In genomic region chr19:6996006-6996405, GRCm38 (mm10) we compare ENCODE assay signal across 8 mouse cellular contexts. TPM values are rescaled to one million over a fixed set of nuclear protein-coding genes. Genes with fewer than 3 reads are reported as not detected.
A peak's percentile ranks its signal among the peaks of the same experiment; 100 is the strongest.
DNase-seq lines count a peak whose midpoint lies in the region; ATAC-seq and TF ChIP-seq lines count a peak whose summit lies in the region.

Nudt22 (minus strand) TSS chr19:6996117.
Trpt1 (plus strand) TSS chr19:6996131.

- TF ChIP-seq EP300 in ES-Bruce4 (IDR thresholded peaks at IDR 0.05; ENCODE audit: insufficient read depth, low read depth, low read length): no peak
- no peak for TF ChIP-seq EP300 in heart, postnatal 0 days (IDR thresholded peaks at IDR 0.05; ENCODE audit: low read depth)

- H3K36me3 ChIP-seq in ES-Bruce4 (ENCODE audit: control insufficient read depth, insufficient read depth, low read length, poor library complexity, severe bottlenecking): no peaks in the 10 kb centered on the region
- H3K36me3 ChIP-seq in forebrain, embryonic 13.5 days (ENCODE audit: poor library complexity, severe bottlenecking): peaks cover 25% of the 10 kb centered on the region
- H3K36me3 ChIP-seq in heart, postnatal 0 days (replicated peaks; ENCODE audit: control insufficient read depth, insufficient read depth, low read length): peaks cover 25% of the 10 kb centered on the region
- peaks cover 21% of the 10 kb centered on the region for H3K36me3 ChIP-seq in lung, embryonic 14.5 days (ENCODE audit: insufficient read depth)
- H3K36me3 ChIP-seq in thymus, adult 2 months (ENCODE audit: control insufficient read depth, insufficient read depth, low read length): peaks cover 25% of the 10 kb centered on the region

- no peaks in the 10 kb centered on the region for H3K27me3 ChIP-seq in ES-Bruce4 (ENCODE audit: control insufficient read depth, insufficient read depth, low read length, poor library complexity, severe bottlenecking)
- H3K27me3 ChIP-seq in forebrain, embryonic 13.5 days: no peaks in the 10 kb centered on the region
- no peaks in the 10 kb centered on the region for H3K27me3 ChIP-seq in heart, postnatal 0 days (ENCODE audit: control insufficient read depth, insufficient read depth, low read length)
- H3K27me3 ChIP-seq in lung, embryonic 14.5 days (ENCODE audit: insufficient read depth, low read length): 0 out of 2 replicates have a peak, but pooled peaks cover 2% of the 10 kb centered on the region
- H3K27me3 ChIP-seq in thymus, adult 2 months (ENCODE audit: control insufficient read depth, insufficient read depth, low read length): no peaks in the 10 kb centered on the region

- TF ChIP-seq POLR2A in ES-Bruce4 (IDR thresholded peaks at IDR 0.05; ENCODE audit: insufficient read depth, low read length): peak; percentile 35
- peak; percentile 65 for TF ChIP-seq POLR2A in olfactory bulb, adult 2 months (IDR thresholded peaks at IDR 0.05; ENCODE audit: insufficient read depth, low read depth, low read length)
- 0 out of 2 replicates have a peak, but pooled peaks have one; percentile 11 for TF ChIP-seq POLR2A in thymus, adult 2 months (IDR thresholded peaks at IDR 0.05; ENCODE audit: control insufficient read depth, extremely low read depth, insufficient read depth, low read length, poor library complexity)

- H3K9me3 ChIP-seq in ES-Bruce4 (replicated peaks; ENCODE audit: control insufficient read depth, insufficient read depth, low read length, poor library complexity, severe bottlenecking): no peaks in the 10 kb centered on the region; the same call in 1 of the 2 replicates
- H3K9me3 ChIP-seq in forebrain, embryonic 13.5 days (replicated peaks): no peaks in the 10 kb centered on the region
- no peaks in the 10 kb centered on the region for H3K9me3 ChIP-seq in heart, postnatal 0 days (replicated peaks; ENCODE audit: control insufficient read depth, low read length)
- no peaks in the 10 kb centered on the region for H3K9me3 ChIP-seq in lung, embryonic 14.5 days (ENCODE audit: low read depth, low read length)

- ATAC-seq in forebrain, embryonic 13.5 days: peak; percentile 79
- ATAC-seq in heart, postnatal 0 days (ENCODE audit: insufficient read depth, low read depth): peak; percentile 74
- ATAC-seq in lung, embryonic 14.5 days (ENCODE audit: insufficient read depth): peak; percentile 81

- H3K4me3 ChIP-seq in ES-Bruce4 (ENCODE audit: low read depth, low read length): peak within 1 kb of the TSS; percentile 81
- H3K4me3 ChIP-seq in forebrain, embryonic 13.5 days: peak within 1 kb of the TSS; percentile 64
- peak within 1 kb of the TSS; percentile 58 for H3K4me3 ChIP-seq in heart, postnatal 0 days (ENCODE audit: low read depth, low read length)
- peak within 1 kb of the TSS; percentile 55 for H3K4me3 ChIP-seq in lung, embryonic 14.5 days (ENCODE audit: low read depth, low read length)
- H3K4me3 ChIP-seq in olfactory bulb, adult 2 months (ENCODE audit: insufficient read depth, low read depth, low read length): peak within 1 kb of the TSS; percentile 67
- peak within 1 kb of the TSS; percentile 52 for H3K4me3 ChIP-seq in thymus, adult 2 months (ENCODE audit: control insufficient read depth, insufficient read depth, low read length)

- no peak for TF ChIP-seq CTCF in ES-Bruce4 (IDR thresholded peaks at IDR 0.05; ENCODE audit: low read depth, low read length)
- no peak for TF ChIP-seq CTCF in heart, postnatal 0 days (IDR thresholded peaks at IDR 0.05; ENCODE audit: low read depth)
- TF ChIP-seq CTCF in lung, embryonic 14.5 days (IDR thresholded peaks at IDR 0.05; ENCODE audit: low read depth): no peak
- TF ChIP-seq CTCF in olfactory bulb, adult 2 months (IDR thresholded peaks at IDR 0.05; ENCODE audit: insufficient read depth, low read depth, low read length): no peak
- no peak for TF ChIP-seq CTCF in thymus, adult 2 months (IDR thresholded peaks at IDR 0.05; ENCODE audit: borderline replicate concordance, control insufficient read depth, extremely low read depth, insufficient read depth, low read length, poor library complexity)

- H3K4me2 ChIP-seq in forebrain, embryonic 13.5 days: peak within 1 kb of the TSS; percentile 83
- peak within 1 kb of the TSS; percentile 79 for H3K4me2 ChIP-seq in heart, postnatal 0 days (ENCODE audit: low read depth, low read length)
- peak within 1 kb of the TSS; percentile 92 for H3K4me2 ChIP-seq in lung, embryonic 14.5 days

- WGBS in forebrain, embryonic 13.5 days: under 1% methylated on average over 24 of the region's 24 CpGs
- under 1% methylated on average over 24 of the region's 24 CpGs for WGBS in heart, postnatal 0 days
- WGBS in lung, embryonic 14.5 days: 1% methylated on average over 24 of the region's 24 CpGs
- WGBS in olfactory bulb, adult 2 months: under 1% methylated on average over 24 of the region's 24 CpGs
- WGBS in thymus, adult 2 months: 1% methylated on average over 24 of the region's 24 CpGs

- H3K9ac ChIP-seq in ES-Bruce4 (ENCODE audit: low read depth, poor library complexity, severe bottlenecking): peak within 1 kb of the TSS; percentile 72
- peak within 1 kb of the TSS; percentile 74 for H3K9ac ChIP-seq in forebrain, embryonic 13.5 days
- peak within 1 kb of the TSS; percentile 62 for H3K9ac ChIP-seq in heart, postnatal 0 days (replicated peaks; ENCODE audit: low read depth, low read length)
- peak within 1 kb of the TSS; percentile 68 for H3K9ac ChIP-seq in lung, embryonic 14.5 days

- no peak within 1 kb of the TSS for H3K27ac ChIP-seq in ES-Bruce4 (ENCODE audit: insufficient read depth, low read length)
- H3K27ac ChIP-seq in forebrain, embryonic 13.5 days: peak within 1 kb of the TSS; percentile 16; the same call in 1 of the 2 replicates
- H3K27ac ChIP-seq in heart, postnatal 0 days (ENCODE audit: low read depth): peak within 1 kb of the TSS; percentile 84
- H3K27ac ChIP-seq in lung, embryonic 14.5 days (ENCODE audit: low read depth): peak within 1 kb of the TSS; percentile 61
- H3K27ac ChIP-seq in olfactory bulb, adult 2 months (ENCODE audit: insufficient read depth, low read depth, low read length): peak within 1 kb of the TSS; percentile 28; the same call in 1 of the 2 replicates
- H3K27ac ChIP-seq in thymus, adult 2 months (ENCODE audit: control insufficient read depth, insufficient read depth, low read length): peak within 1 kb of the TSS; percentile 14; the same call in 1 of the 2 replicates

- H3K4me1 ChIP-seq in ES-Bruce4 (ENCODE audit: control insufficient read depth, insufficient read depth, low read length): no peaks in the 10 kb centered on the region
- peaks cover 51% of the 10 kb centered on the region for H3K4me1 ChIP-seq in forebrain, embryonic 13.5 days
- peaks cover 26% of the 10 kb centered on the region for H3K4me1 ChIP-seq in heart, postnatal 0 days (ENCODE audit: control insufficient read depth, insufficient read depth)
- peaks cover 18% of the 10 kb centered on the region for H3K4me1 ChIP-seq in lung, embryonic 14.5 days (ENCODE audit: insufficient read depth)
- H3K4me1 ChIP-seq in olfactory bulb, adult 2 months (ENCODE audit: control insufficient read depth, insufficient read depth, low read length): peaks cover 38% of the 10 kb centered on the region
- peaks cover 51% of the 10 kb centered on the region for H3K4me1 ChIP-seq in thymus, adult 2 months (replicated peaks; ENCODE audit: control insufficient read depth, insufficient read depth, low read length)

- peak; percentile 81 for DNase-seq in c-Kit-positive CD71-positive TER-119-negative erythroid progenitor cells, embryonic 14.5 days (ENCODE audit: low read depth)
- peak; percentile 88 for DNase-seq in heart, postnatal 0 days (ENCODE audit: low spot score)
- peak; percentile 89 to 94 for DNase-seq in kidney, postnatal 4 days
- DNase-seq in lung, embryonic 14.5 days: peak; percentile 94
- DNase-seq in thymus, adult 2 months: peak; percentile 68

RNA-seq across cellular contexts. Expression of gene Nudt22, which starts in this region (rescaled TPM):
- polyA plus RNA-seq in ES-Bruce4 (2011; ENCODE audit: insufficient read depth, insufficient read length, low read depth, missing spikeins): 6.8 and 7.7 TPM in 2 replicates
- polyA plus RNA-seq in forebrain, embryonic 13.5 days (2015; fragmentation: Nextera tagmentation; extraction: Ambion mirVana): 19.1 TPM in 2 replicates
- total RNA-seq in heart, postnatal 0 days (2014; rRNA removed; ENCODE audit: low replicate concordance): 42.1 and 45.3 TPM in 2 replicates
- 48.1 and 49.5 TPM in 2 replicates for polyA plus RNA-seq in heart, postnatal 0 days (2015; fragmentation: Nextera tagmentation; extraction: Ambion mirVana)
- polyA plus RNA-seq in lung, embryonic 14.5 days (2014; fragmentation: Nextera tagmentation; extraction: Ambion mirVana): 20.4 and 20.7 TPM in 2 replicates
- not detected in 2 replicates for polyA plus RNA-seq in olfactory bulb, adult 2 months (2012; ENCODE audit: insufficient read depth, insufficient read length, low replicate concordance, missing spikeins)
- polyA plus RNA-seq in thymus, adult 2 months (2012; rRNA removed): 43.0 and 46.5 TPM in 2 replicates

RNA-seq across cellular contexts. Expression of gene Trpt1, which starts in this region (rescaled TPM):
- 7.3 and 8.4 TPM in 2 replicates for polyA plus RNA-seq in ES-Bruce4 (2011; ENCODE audit: insufficient read depth, insufficient read length, low read depth, missing spikeins)
- polyA plus RNA-seq in forebrain, embryonic 13.5 days (2015; fragmentation: Nextera tagmentation; extraction: Ambion mirVana): 15.2 and 16.9 TPM in 2 replicates
- total RNA-seq in heart, postnatal 0 days (2014; rRNA removed; ENCODE audit: low replicate concordance): 12.6 and 32.0 TPM in 2 replicates
- polyA plus RNA-seq in heart, postnatal 0 days (2015; fragmentation: Nextera tagmentation; extraction: Ambion mirVana): 27.1 and 28.4 TPM in 2 replicates
- 9.0 and 10.5 TPM in 2 replicates for polyA plus RNA-seq in lung, embryonic 14.5 days (2014; fragmentation: Nextera tagmentation; extraction: Ambion mirVana)
- polyA plus RNA-seq in olfactory bulb, adult 2 months (2012; ENCODE audit: insufficient read depth, insufficient read length, low replicate concordance, missing spikeins): not detected in 2 replicates
- 8.4 and 9.9 TPM in 2 replicates for polyA plus RNA-seq in thymus, adult 2 months (2012; rRNA removed)

Comparison
In these comparisons a context has a peak if more than half of its experiments do, and no peak if none do; other contexts are left out.
1. POLR2A ChIP-seq: peak in every context shown above with its lines; median percentile 65 in olfactory bulb, adult 2 months; 35 in ES-Bruce4; 11 in thymus, adult 2 months.